13 mouse cellular contexts compared by ENCODE assay signal in genomic region chr8:47917060-47918035, GRCm38 (mm10).
DNase-seq lines count a peak whose midpoint lies in the region; ATAC-seq lines count a peak whose summit lies in the region.
"Had no signal": no experiment of that assay in that cellular context is flagged by ENCODE, and none has a peak within 500 bp of the region (broad histone marks: within the 10 kb centered on the region; RNA-seq: fewer than 3 reads in every experiment).

No protein-coding gene starts in this region.

- H3K4me3 ChIP-seq in neural tube, embryonic 15.5 days (replicated peaks): no peak overlapping the region
- H3K4me3 ChIP-seq: heart, adult 2 months; hindbrain, embryonic 12.5 days; left cerebral cortex, adult 2 months had no signal

- H3K9ac ChIP-seq in neural tube, embryonic 15.5 days (replicated peaks): no peak overlapping the region
- H3K9ac ChIP-seq: hindbrain, embryonic 12.5 days; lung, embryonic 14.5 days had no signal

- H3K27ac ChIP-seq in neural tube, embryonic 15.5 days (replicated peaks): no peak overlapping the region
- H3K27ac ChIP-seq: heart, adult 2 months; hindbrain, embryonic 12.5 days; left cerebral cortex, adult 2 months had no signal

- no peaks in the 10 kb centered on the region for H3K36me3 ChIP-seq in neural tube, embryonic 15.5 days

- peak; percentile 36 to 68 for DNase-seq in left cerebral cortex, postnatal 25 days (ENCODE audit: low spot score in 2 of 2)
- no peak for DNase-seq in left cerebral cortex, postnatal 4 days
- peak; percentile 36 to 38 for DNase-seq in B cell, adult 2 months
- DNase-seq in c-Kit-positive CD71-negative TER-119-negative erythroid progenitor cells, embryonic 14.5 days (ENCODE audit: low read depth): peak; percentile 25
- DNase-seq in cerebellum, postnatal 10 days: no peak
- no peak for DNase-seq in cerebellum, adult 11 months
- DNase-seq: adrenal gland, postnatal 10 days; lung, embryonic 14.5 days had no signal

- no peaks in the 10 kb centered on the region for H3K9me3 ChIP-seq in neural tube, embryonic 15.5 days (replicated peaks)
- H3K9me3 ChIP-seq: hindbrain, embryonic 12.5 days had no signal

- ATAC-seq in megakaryocyte-erythroid progenitor cell, adult 5-6 weeks (replicated peaks; ENCODE audit: low FRiP score, low TSS enrichment, poor library complexity, severe bottlenecking): peak; percentile 57; the same call in 1 of the 2 replicates
- no peak for ATAC-seq in neural tube, embryonic 15.5 days (ENCODE audit: low FRiP score)

- intact Hi-C loops in left cerebral cortex, postnatal 25 days (cut with DNase I): no loop called here
- intact Hi-C loops in left cerebral cortex, postnatal 4 days (cut with DNase I): no loop called here

- no peak overlapping the region for H3K4me2 ChIP-seq in neural tube, embryonic 15.5 days
- H3K4me2 ChIP-seq: hindbrain, embryonic 12.5 days; lung, embryonic 14.5 days had no signal

- 86% methylated on average over 19 of the region's 19 CpGs for WGBS in neural tube, embryonic 15.5 days

- peaks cover 4% of the 10 kb centered on the region; the same call in 1 of the 2 replicates for H3K4me1 ChIP-seq in neural tube, embryonic 15.5 days
- H3K4me1 ChIP-seq: hindbrain, embryonic 12.5 days had no signal

- H3K27me3 ChIP-seq in neural tube, embryonic 15.5 days (replicated peaks): no peaks in the 10 kb centered on the region
- H3K27me3 ChIP-seq: hindbrain, embryonic 12.5 days had no signal

Comparison
In these comparisons a context has a peak if more than half of its experiments do, and no peak if none do; other contexts are left out.
1. DNase-seq: peak in left cerebral cortex, postnatal 25 days (2 of 2), B cell, adult 2 months (2 of 2) and c-Kit-positive CD71-negative TER-119-negative erythroid progenitor cells, embryonic 14.5 days (single experiment); none in left cerebral cortex, postnatal 4 days (single experiment), cerebellum, postnatal 10 days (0 of 2) and cerebellum, adult 11 months (single experiment).